Mouse (Mus musculus) layer of hippocampus, postnatal 25 days (tissue): ENCODE data around the gene Fbxl3. TPM values are rescaled to one million over a fixed set of nuclear protein-coding genes. Genes with fewer than 3 reads are reported as not detected.

Experiments used
- DNase-seq, 2 experiments: peaks; one replicate each; pipeline ENCODE4 v3.0.0; 2022; ENCODE audit warnings: mixed read lengths in 2 of 2, low spot score in 1 of 2; ENCODE audit errors: extremely low spot score in 1 of 2
- total RNA-seq, 2 experiments: library from RNA; stranded (reverse); gene quantifications; 2 replicates each; pipeline ENCODE4 v1.2.3; 2021

Fbxl3 gene
- 10 to 100 TPM; 87.7 to 93.2 TPM for total RNA-seq

DNA sequence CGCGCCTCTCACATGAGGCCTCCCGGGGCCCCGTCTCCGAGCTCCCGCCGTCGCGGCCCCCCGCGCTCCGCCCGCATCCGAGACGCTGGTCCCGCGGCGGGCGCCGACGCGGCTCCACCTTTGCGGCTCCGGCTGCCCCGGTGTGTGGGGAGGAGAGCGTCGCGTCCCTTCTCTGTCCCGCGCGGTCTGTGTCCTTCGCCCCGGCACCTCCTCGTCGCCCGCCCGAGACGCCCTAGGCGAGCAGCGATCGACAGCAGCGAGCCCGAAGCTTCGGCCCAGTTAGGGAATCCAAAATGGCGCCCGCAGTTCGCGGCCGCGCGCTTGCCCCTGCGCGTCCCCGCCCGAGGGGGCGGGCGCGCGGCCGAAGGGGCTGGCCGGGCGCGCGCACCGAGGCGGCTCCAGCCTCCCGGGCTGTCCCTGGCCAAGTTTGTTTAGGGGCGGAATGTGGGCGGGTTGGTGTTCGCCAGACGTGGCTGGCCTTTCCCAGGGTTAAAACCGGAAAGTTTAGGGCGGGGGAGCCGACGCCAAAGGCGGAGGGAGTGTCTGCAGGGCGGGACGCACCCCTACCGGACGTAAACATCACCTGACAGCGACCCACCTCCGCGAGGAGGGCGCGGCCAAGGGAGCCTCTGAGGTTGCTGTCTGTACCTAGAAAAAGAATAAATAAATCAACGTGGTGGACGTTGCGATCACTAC lies at the start of gene Fbxl3:
Fbxl3 (minus strand) TSS at position 329 of the 696 bp plus-strand sequence.
- DNase-seq = peak; percentile 66 to 83

DNA sequence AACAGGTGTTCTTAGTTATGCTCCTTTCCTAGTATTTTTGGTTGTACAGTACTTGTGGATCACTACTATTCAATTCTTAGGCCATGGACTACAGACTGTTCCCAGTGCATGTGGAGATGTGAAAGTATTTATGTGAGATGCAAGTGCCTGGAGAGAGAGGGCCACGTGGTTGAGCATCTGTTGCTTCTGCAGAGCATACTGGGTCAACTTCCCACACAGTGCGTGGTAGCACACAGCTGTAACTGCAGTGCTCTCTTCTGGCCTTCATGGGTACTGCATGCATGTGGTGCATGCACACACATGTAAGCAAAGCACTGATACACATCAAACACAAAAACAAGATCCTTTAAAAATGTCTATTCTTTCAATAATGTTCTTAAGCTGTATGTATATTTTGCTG lies 32.6 kb upstream of the Fbxl3 start:
- DNase-seq = no peak

DNA sequence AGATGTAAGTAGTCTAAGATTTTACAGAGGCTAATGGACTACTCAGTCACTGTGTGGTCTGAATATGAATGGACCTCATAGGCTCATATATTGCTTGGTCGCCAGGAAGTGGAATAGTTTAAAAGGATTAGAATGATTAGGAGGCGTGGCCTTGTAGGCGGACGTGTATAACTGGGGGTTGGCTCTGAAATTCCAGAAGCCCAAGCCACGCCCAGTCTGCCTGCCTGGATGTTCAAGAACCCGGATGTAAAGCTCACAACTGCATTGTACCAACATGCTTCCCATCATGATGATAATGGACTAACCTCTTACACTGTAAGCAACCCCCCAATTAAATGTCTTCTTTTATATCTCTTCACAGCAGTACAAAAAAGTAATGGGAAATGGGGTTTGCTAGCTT lies 26.4 kb upstream of the Fbxl3 start:
- DNase-seq = no peak

DNA sequence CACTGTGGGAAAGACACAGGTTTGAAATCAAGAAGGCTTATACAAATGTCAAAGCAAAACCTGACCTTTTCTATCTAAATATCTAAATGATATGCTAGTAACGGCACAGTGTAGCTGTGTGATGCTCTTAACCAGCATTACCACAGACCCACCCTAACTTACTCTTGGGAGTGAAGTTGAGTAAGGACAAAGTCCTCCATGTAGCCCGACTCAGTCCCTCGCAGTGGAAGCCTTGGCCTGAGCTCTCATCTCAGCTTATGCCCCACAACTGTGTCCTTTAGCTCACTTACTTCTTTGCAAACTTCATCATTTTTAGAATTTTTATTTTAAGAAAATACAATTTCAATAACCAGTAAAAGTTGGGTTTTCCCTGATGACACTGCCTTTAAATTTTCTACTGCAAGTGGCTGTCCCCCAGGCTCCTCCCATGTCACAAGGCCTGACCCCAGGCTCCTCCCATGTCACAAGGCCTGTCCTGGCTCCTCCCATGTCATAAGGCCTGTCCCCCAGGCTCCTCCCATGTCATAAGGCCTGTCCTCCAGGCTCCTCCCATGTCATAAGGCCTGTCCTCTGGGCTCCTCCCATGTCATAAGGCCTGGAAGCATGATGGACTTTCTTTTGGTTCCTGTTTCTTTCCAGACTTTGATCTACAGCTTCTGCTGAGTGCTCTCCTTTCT lies 15.8 kb upstream of the Fbxl3 start:
- no peak for DNase-seq

GRCm38 (mm10) chr14:103112606-103113363 lies 13.4 kb upstream of the Fbxl3 start:
- no peak for DNase-seq

GRCm38 (mm10) chr14:103109971-103110370 lies 10.6 kb upstream of the Fbxl3 start:
- no peak for DNase-seq

GRCm38 (mm10) chr14:103106301-103106700 lies 6.9 kb upstream of the Fbxl3 start:
- DNase-seq = no peak

DNA sequence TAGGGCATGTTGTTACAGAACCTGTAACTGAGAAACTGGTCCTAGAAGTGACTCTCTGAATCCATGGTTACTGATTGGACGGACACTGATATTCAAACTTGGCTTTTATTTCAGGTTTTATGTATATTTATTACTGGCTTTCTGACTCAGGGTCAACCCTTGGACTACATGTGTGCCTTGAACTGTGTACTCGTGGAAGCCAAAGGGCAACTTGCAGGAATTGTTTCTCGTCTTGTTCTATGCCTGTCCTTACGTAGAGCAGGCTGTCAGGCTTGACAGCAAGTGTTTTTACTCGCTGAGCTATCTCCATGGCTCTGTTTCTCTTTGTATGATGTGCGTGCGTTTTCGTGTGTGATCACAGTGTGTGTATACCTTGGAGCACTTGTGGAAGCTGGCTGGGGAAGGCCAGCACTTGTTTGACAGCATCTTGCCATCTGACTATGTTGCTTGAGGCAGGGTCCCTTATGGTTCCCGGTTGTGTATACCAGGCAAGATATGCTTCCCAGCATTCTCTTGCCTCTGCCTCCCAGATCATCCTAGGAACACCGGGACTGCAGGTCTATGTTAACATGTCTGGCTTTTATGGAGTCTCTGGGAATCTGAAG lies 3.5 kb upstream of the Fbxl3 start:
- no peak for DNase-seq

- DNase-seq = no peak
Observed at GRCm38 (mm10) chr14:103102246-103102645, 2.9 kb upstream of the Fbxl3 start.

- no peak for DNase-seq
Observed at GRCm38 (mm10) chr14:103101171-103101570, 1.8 kb upstream of the Fbxl3 start.

DNA sequence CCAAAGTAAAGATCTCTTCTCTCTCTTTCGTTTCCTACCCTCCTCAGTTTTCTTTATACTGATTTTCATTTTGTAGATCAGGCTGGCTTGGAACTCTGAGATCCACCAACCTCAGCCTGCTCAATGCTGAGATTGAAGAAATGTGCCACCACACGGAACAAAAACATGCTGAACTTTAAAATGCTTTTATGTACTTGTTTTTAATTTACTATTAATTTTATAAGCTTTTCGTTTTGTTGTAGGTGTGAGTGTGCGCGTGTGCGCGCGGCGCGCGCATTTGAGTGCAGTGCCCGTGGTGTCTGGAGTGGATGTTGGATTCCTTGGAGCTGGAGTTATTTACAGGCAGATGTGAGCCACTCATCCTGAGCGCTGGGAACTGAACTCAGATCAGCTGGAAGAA lies 930 bp upstream of the Fbxl3 start:
- DNase-seq = no peak

DNA sequence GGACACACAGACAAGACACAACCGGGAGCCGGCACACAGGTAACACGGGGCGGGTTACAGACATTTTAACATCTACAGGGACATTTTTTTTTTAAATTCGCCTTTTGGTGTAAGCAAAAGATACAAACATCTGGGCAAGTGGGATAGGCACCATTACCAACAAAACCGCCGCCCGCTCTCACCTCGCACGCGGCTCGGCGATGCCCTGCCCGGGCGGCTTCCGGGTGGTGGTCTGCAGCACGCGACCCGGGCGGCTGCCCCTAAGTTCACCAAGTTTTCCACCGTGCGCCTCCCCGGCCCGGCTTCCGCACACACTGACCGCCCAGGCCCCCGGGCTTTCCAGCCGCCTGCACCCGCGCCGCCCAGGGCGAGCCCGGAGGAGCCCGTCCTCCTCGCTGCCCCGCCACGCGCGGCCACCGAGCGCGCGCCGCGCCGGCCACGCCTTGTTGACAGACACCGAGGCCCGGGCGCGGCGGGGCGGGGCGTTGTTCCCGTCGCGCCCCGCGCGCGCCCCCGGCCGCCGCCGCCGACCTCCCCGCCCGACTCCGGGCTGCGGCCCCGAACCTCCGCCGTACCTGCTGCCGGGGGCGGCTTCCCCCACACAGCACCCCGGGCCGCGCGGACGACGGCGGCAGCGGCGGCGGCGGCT lies 655 bp downstream of the Fbxl3 start:
- DNase-seq = peak; percentile 68

- DNase-seq = no peak
Observed at GRCm38 (mm10) chr14:103098213-103098586, 1.2 kb downstream of the Fbxl3 start.

DNA sequence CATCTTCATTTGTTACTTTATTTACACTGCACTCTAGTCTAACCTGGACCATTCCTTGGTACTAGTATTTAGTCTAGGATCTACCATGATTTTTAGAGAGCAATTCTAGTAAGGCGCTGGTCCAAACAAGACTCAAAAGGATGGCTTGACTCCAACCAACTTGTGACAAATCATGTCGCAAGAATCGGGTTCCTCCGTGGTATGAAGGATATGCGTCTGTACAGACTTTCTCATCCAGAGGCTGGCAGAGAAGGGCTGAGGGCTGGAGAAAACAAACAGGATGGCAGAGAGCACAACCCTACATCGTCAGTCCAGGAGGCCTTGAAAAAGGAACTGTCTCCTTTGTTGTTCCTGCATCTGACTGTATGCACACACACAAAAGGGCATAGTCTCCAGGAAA lies 2.7 kb downstream of the Fbxl3 start:
- no peak for DNase-seq

- DNase-seq = no peak
Observed at GRCm38 (mm10) chr14:103095826-103096225, 3.5 kb downstream of the Fbxl3 start.

GRCm38 (mm10) chr14:103095036-103095435 lies 4.3 kb downstream of the Fbxl3 start:
- no peak for DNase-seq

DNA sequence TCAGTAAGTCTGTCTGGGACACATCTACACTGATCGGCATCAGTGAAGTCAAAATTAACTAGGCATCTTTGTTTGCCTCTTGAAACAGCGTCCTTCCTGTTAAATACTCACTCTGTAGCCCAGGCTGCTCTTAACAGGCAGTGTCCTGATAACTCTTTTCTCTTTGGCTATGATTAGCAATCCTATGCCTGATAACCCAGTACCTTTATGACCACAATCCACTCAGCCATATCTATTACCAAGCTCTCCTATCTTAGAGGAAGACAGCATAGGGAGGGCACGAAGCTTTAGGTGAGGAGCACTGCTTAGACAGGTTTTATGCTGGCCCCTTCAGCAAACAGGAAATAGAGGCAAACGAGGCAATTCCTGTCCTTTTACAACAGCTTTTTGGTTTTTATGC lies 5.7 kb downstream of the Fbxl3 start:
- no peak for DNase-seq

DNA sequence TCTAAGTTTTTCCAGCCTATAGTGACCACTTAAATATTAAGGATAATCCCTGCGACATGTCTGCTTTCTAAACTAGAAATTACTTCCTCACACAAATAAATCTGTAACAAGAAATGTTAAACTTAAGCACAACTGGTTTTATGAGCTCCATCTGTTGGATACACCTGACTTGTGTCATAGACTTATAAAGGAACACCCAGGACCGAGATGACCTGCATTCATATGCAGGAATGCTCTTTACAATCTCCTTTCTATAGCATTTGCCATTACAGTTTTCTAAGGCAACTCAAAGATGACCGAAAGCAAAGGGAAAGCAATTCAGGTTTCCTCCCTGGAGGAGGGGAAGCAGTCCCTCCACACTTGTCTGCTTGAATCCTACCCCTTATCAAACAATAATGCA lies 6.1 kb downstream of the Fbxl3 start:
- no peak for DNase-seq

DNA sequence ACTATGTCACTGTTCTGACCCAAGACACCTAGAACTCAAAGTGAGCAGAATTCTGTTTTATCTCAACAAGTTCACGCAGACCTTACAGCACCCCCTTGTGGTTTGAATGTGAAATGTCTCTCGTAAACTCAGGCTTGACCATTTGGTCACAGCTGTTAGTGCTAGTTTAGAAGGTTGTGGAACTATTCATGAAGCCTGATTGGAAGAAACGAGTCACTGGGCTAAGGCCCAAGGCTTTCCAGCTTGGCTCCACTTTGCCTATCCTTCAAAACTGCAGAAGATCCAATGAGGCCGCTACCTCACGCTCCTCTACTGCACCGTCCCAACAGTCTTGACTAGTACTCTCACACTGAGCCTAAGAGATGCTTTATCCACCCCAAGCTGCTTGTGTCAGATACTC lies 10.7 kb downstream of the Fbxl3 start:
- no peak for DNase-seq

DNA sequence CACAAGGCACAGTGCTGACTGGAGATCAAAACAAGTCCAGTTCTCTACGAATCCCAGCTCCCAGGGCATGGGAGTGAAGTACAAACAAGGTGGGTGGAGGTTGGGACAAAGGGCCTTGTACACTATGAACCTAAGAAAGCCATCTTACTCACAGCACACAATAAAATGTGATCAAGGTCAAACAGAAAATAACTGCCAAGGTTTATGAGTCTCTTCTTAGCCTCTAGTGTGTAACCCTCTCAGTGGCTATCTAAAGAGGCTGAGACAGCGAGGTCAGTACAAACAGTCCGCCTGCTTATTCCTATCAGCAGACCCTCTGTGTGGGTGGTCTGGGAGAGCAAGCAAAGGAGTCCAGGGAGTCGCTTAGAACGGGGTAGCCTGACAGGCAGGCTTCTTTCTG lies 11.5 kb downstream of the Fbxl3 start:
- DNase-seq = no peak
